Mouse (Mus musculus) liver, embryonic 14.5 days (tissue): ENCODE results near the gene Unc45b.

ENCODE experiments used
- CTCF ChIP-seq: IDR thresholded peaks from 2 replicates; pipeline ENCODE4 v1.5.1; 2016; ENCODE audit warnings: antibody characterized with exemption, low read depth, control low read depth
- EP300 ChIP-seq: IDR thresholded peaks from 2 replicates; pipeline ENCODE4 v1.6.1; 2016; ENCODE audit warnings: antibody characterized with exemption, low read depth

- TF ChIP-seq CTCF (no peak), EP300 (no peak)
These were observed 10.6 kb upstream of the Unc45b start for GRCm38 (mm10) chr11:82899720-82900119.
